7 mouse cellular contexts compared by ENCODE assay signal in genomic region chr19:25343657-25344322, GRCm38 (mm10).
DNase-seq lines count a peak whose midpoint lies in the region; ATAC-seq and TF ChIP-seq lines count a peak whose summit lies in the region.

No protein-coding gene starts in this region.

- H3K4me1 ChIP-seq in kidney, embryonic 15.5 days: peaks cover 6% of the 10 kb centered on the region
- peaks cover 8% of the 10 kb centered on the region; the same call in 1 of the 2 replicates for H3K4me1 ChIP-seq in kidney, embryonic 14.5 days (ENCODE audit: control insufficient read depth, insufficient read depth, low read length)
- H3K4me1 ChIP-seq in heart, embryonic 14.5 days (ENCODE audit: control insufficient read depth in 2 of 2, insufficient read depth in 2 of 2, low read length in 2 of 2): peaks cover 12 to 29% of the 10 kb centered on the region in 2 experiments
- peaks cover 10% of the 10 kb centered on the region for H3K4me1 ChIP-seq in liver, embryonic 16.5 days (ENCODE audit: control insufficient read depth, low read depth, low read length)

- no peaks in the 10 kb centered on the region for H3K36me3 ChIP-seq in kidney, embryonic 15.5 days
- no peaks in the 10 kb centered on the region for H3K36me3 ChIP-seq in kidney, embryonic 14.5 days (ENCODE audit: control insufficient read depth, insufficient read depth, low read length)
- H3K36me3 ChIP-seq in heart, embryonic 14.5 days (ENCODE audit: control insufficient read depth, insufficient read depth, low read length): no peaks in the 10 kb centered on the region
- H3K36me3 ChIP-seq in liver, embryonic 16.5 days (ENCODE audit: control insufficient read depth, insufficient read depth): no peaks in the 10 kb centered on the region

- ATAC-seq in kidney, embryonic 15.5 days (replicated peaks; ENCODE audit: low FRiP score): no peak
- ATAC-seq in kidney, embryonic 14.5 days (ENCODE audit: low FRiP score, low TSS enrichment): no peak
- peak; percentile 51; the same call in 1 of the 2 replicates for ATAC-seq in heart, embryonic 14.5 days (ENCODE audit: insufficient number of reproducible peaks, insufficient read depth, low FRiP score, low read depth)
- peak; percentile 74 for ATAC-seq in liver, embryonic 16.5 days (ENCODE audit: low read depth)

- no peak for TF ChIP-seq CTCF in brain, embryonic 14.5 days (IDR thresholded peaks at IDR 0.05; ENCODE audit: borderline replicate concordance, extremely low read depth, insufficient read depth, insufficient read length)

- 67% methylated on average over 16 of the region's 16 CpGs for WGBS in kidney, embryonic 15.5 days
- WGBS in kidney, embryonic 14.5 days: 72% methylated on average over 16 of the region's 16 CpGs
- 8% methylated on average over 16 of the region's 16 CpGs for WGBS in heart, embryonic 14.5 days
- 51% methylated on average over 16 of the region's 16 CpGs for WGBS in liver, embryonic 16.5 days (ENCODE audit: insufficient replicate concordance)

- H3K9me3 ChIP-seq in kidney, embryonic 15.5 days (replicated peaks): no peaks in the 10 kb centered on the region
- H3K9me3 ChIP-seq in kidney, embryonic 14.5 days (ENCODE audit: control insufficient read depth, low read length): no peaks in the 10 kb centered on the region
- H3K9me3 ChIP-seq in heart, embryonic 14.5 days (ENCODE audit: control insufficient read depth, low read length): no peaks in the 10 kb centered on the region
- H3K9me3 ChIP-seq in liver, embryonic 16.5 days (replicated peaks; ENCODE audit: control insufficient read depth, low read length): no peaks in the 10 kb centered on the region

- peaks cover under 1% of the 10 kb centered on the region; the same call in 1 of the 2 replicates for H3K27me3 ChIP-seq in kidney, embryonic 15.5 days
- H3K27me3 ChIP-seq in kidney, embryonic 14.5 days (ENCODE audit: control insufficient read depth, insufficient read depth, low read length): no peaks in the 10 kb centered on the region
- H3K27me3 ChIP-seq in heart, embryonic 14.5 days (ENCODE audit: control insufficient read depth, insufficient read depth, low read length): no peaks in the 10 kb centered on the region
- no peaks in the 10 kb centered on the region for H3K27me3 ChIP-seq in liver, embryonic 16.5 days (ENCODE audit: control insufficient read depth, insufficient read depth, low read depth, low read length)

- no peak for TF ChIP-seq POLR2A in brain, embryonic 14.5 days (IDR thresholded peaks at IDR 0.05; ENCODE audit: borderline replicate concordance, extremely low read depth, insufficient read depth, insufficient read length, poor library complexity, severe bottlenecking)

- no peak overlapping the region for H3K9ac ChIP-seq in kidney, embryonic 15.5 days
- H3K9ac ChIP-seq in kidney, embryonic 14.5 days (ENCODE audit: low read depth, low read length): no peak overlapping the region
- peak overlapping the region; percentile 64 for H3K9ac ChIP-seq in heart, embryonic 14.5 days (ENCODE audit: low read length)
- no peak overlapping the region for H3K9ac ChIP-seq in liver, embryonic 16.5 days (ENCODE audit: low read depth, low read length)

- 0 out of 2 replicates have a peak overlapping the region, but pooled peaks have one; percentile 21 for H3K4me2 ChIP-seq in kidney, embryonic 15.5 days
- H3K4me2 ChIP-seq in kidney, embryonic 14.5 days (replicated peaks; ENCODE audit: low read depth, low read length): no peak overlapping the region
- H3K4me2 ChIP-seq in heart, embryonic 14.5 days (ENCODE audit: low read length): peak overlapping the region; percentile 68
- H3K4me2 ChIP-seq in liver, embryonic 16.5 days (ENCODE audit: low read depth, low read length): no peak overlapping the region; the same call in 1 of the 2 replicates

- peak; percentile 37 for DNase-seq in brain, embryonic 14.5 days (ENCODE audit: low read depth)
- DNase-seq in testis, postnatal 10 days (ENCODE audit: low spot score): peak; percentile 71
- no peak for DNase-seq in yolk sac, embryonic 10.5 days (ENCODE audit: low spot score)

- no peak overlapping the region for H3K27ac ChIP-seq in kidney, embryonic 15.5 days
- no peak overlapping the region for H3K27ac ChIP-seq in kidney, embryonic 14.5 days (ENCODE audit: low read depth, low read length)
- H3K27ac ChIP-seq in heart, embryonic 14.5 days (replicated peaks in 1 of 2; ENCODE audit: control insufficient read depth in 1 of 2, insufficient read depth in 1 of 2, low read depth in 2 of 2, low read length in 2 of 2): peak overlapping the region; percentile 56 to 83
- H3K27ac ChIP-seq in liver, embryonic 16.5 days (ENCODE audit: low read length): no peak overlapping the region

- no peak overlapping the region for H3K4me3 ChIP-seq in kidney, embryonic 15.5 days (replicated peaks)
- no peak overlapping the region for H3K4me3 ChIP-seq in kidney, embryonic 14.5 days (ENCODE audit: low read length)
- H3K4me3 ChIP-seq in heart, embryonic 14.5 days (ENCODE audit: control insufficient read depth in 1 of 2, insufficient read depth in 1 of 2, low read depth in 1 of 2, low read length in 2 of 2): peak overlapping the region; percentile 20 to 34
- H3K4me3 ChIP-seq in liver, embryonic 16.5 days (ENCODE audit: low read depth, low read length): no peak overlapping the region

Comparison
In these comparisons a context has a peak if more than half of its experiments do, and no peak if none do; other contexts are left out.
1. H3K4me2 ChIP-seq: peak in kidney, embryonic 15.5 days (single experiment) and heart, embryonic 14.5 days (single experiment); none in kidney, embryonic 14.5 days (single experiment) and liver, embryonic 16.5 days (single experiment).
2. ATAC-seq: peak in heart, embryonic 14.5 days (single experiment) and liver, embryonic 16.5 days (single experiment); none in kidney, embryonic 15.5 days (single experiment) and kidney, embryonic 14.5 days (single experiment).
3. H3K27ac ChIP-seq: peak in heart, embryonic 14.5 days (2 of 2); none in kidney, embryonic 15.5 days (single experiment), kidney, embryonic 14.5 days (single experiment) and liver, embryonic 16.5 days (single experiment).
4. H3K4me3 ChIP-seq: peak in heart, embryonic 14.5 days (2 of 2); none in kidney, embryonic 15.5 days (single experiment), kidney, embryonic 14.5 days (single experiment) and liver, embryonic 16.5 days (single experiment).